Mouse (Mus musculus) spleen, adult 2 months (tissue): ENCODE measurements at regions not wholly inside any gene's neighbourhood (a gene's known extent, or its start where the extent isn't known, plus 50 kb on each side); places are given as distances from the start of the nearest gene placed in this dataset.

Source experiments
- CTCF ChIP-seq: fragments of 200-500 bp; IDR thresholded peaks from 2 replicates; pipeline ENCODE4 v1.5.1; 2011; ENCODE audit warnings: mild to moderate bottlenecking, inconsistent platforms; ENCODE audit not compliant: insufficient read depth, insufficient read length, insufficient replicate concordance; ENCODE audit errors: extremely low read depth
- POLR2A ChIP-seq: fragments of 200-500 bp; IDR thresholded peaks from 2 replicates; pipeline ENCODE4 v1.6.1; 2011; ENCODE audit warnings: low read depth, low read length, inconsistent platforms

GRCm38 (mm10) chr3:33904854-33905678 is 61.0 kb upstream of the Ccdc39 start:
- no peak for TF ChIP-seq CTCF
- no peak for TF ChIP-seq POLR2A
